Mouse (Mus musculus) hindbrain, embryonic 11.5 days (tissue): ENCODE results near the gene Clstn3. TPM values are rescaled to one million over a fixed set of nuclear protein-coding genes. Genes with fewer than 3 reads are reported as not detected.

Source experiments
- ATAC-seq: fragments of 200-750 bp; cut with Nextera tagmentation; 2 replicates; pipeline ENCODE4 v1.8.0; 2017; ENCODE audit warnings: mild to moderate bottlenecking, moderate TSS enrichment, moderate library complexity; ENCODE audit not compliant: low FRiP score
- DNase-seq: peaks from one replicate; pipeline ENCODE4 v3.0.0-alpha.2; 2015; ENCODE audit warnings: low spot score
- H3K27ac ChIP-seq: fragments of 300-500 bp; sonication (generic); 2 replicates; pipeline ENCODE4 v1.5.1; 2014; ENCODE audit warnings: mild to moderate bottlenecking, low read depth, low read length
- H3K27me3 ChIP-seq: fragments of 300-500 bp; sonication (generic); 2 replicates; pipeline ENCODE4 v1.6.1; 2014; ENCODE audit warnings: mild to moderate bottlenecking, low read length, moderate library complexity, mixed read lengths; ENCODE audit not compliant: control insufficient read depth, insufficient read depth
- H3K36me3 ChIP-seq: fragments of 300-500 bp; sonication (generic); 2 replicates; pipeline ENCODE4 v1.6.1; 2014; ENCODE audit warnings: mild to moderate bottlenecking, low read length, moderate library complexity, mixed read lengths; ENCODE audit not compliant: control insufficient read depth, insufficient read depth
- H3K4me1 ChIP-seq: fragments of 300-500 bp; sonication (generic); replicated peaks from 2 replicates; pipeline ENCODE4 v1.6.1; 2014; ENCODE audit warnings: low read length, mixed read lengths; ENCODE audit not compliant: control insufficient read depth, insufficient read depth
- H3K4me2 ChIP-seq: fragments of 300-500 bp; sonication (generic); replicated peaks from 2 replicates; pipeline ENCODE4 v1.6.1; 2014; ENCODE audit warnings: mild to moderate bottlenecking, low read depth, low read length
- H3K4me3 ChIP-seq: fragments of 300-500 bp; sonication (generic); 2 replicates; pipeline ENCODE4 v1.5.1; 2014; ENCODE audit warnings: low read depth, low read length
- H3K9ac ChIP-seq: fragments of 300-500 bp; sonication (generic); 2 replicates; pipeline ENCODE4 v1.6.1; 2014; ENCODE audit warnings: low read depth, low read length
- H3K9me3 ChIP-seq: fragments of 300-500 bp; sonication (generic); 2 replicates; pipeline ENCODE4 v1.6.1; 2016; ENCODE audit warnings: low read length; ENCODE audit not compliant: control insufficient read depth
- WGBS: fragments of 180-500 bp; shearing (Covaris S2); extraction: QIAGEN DNeasy Blood & Tissue Kit; methylation state at CpG from one replicate; pipeline ENCODE4 v1.1.7; 2014; 5-methylcytosine and 5-hydroxymethylcytosine counted together
- polyA plus RNA-seq: library from polyadenylated mRNA; unstranded; fragments of >200 nt; fragmentation: Nextera tagmentation; extraction: Ambion mirVana; gene quantifications from 2 replicates; pipeline ENCODE4 v1.2.1, GENCODE M21; 2014

Clstn3 gene
- polyA plus RNA-seq, 1 experiment from 2014 or later: 10.2 TPM

DNA sequence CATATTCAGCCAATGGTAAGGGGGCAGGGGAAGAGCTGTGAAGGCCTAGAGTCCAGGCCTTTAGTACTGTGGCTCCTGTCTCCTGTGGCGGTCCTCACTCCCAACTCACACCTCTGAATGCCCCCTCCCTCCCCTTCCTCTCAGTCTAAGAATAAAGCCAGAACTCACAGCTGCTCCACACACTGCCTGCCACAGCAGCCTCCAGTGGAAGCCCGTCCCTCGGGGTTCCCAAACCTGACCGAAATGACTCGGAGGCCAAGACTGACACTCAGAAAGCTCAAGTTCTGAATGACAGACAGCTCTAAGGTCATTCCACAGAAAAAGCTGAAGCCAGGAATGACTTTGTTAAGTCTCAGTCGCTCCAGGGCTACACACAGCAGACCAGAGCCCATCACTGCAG lies 1.1 kb upstream of the Clstn3 start:
- 78% methylated on average over 6 of the region's 6 CpGs for WGBS
- H3K27ac ChIP-seq: no peak overlapping the region
- no peak overlapping the region for H3K9ac ChIP-seq
- H3K9me3 ChIP-seq: no peaks in the 10 kb centered on the region
- no peak overlapping the region; the same call in 1 of the 2 replicates for H3K4me2 ChIP-seq
- H3K4me1 ChIP-seq: no peaks in the 10 kb centered on the region; the same call in 1 of the 2 replicates
- DNase-seq (peak; percentile 11), ATAC-seq (no peak)
- H3K27me3 ChIP-seq: no peaks in the 10 kb centered on the region
- H3K36me3 ChIP-seq: no peaks in the 10 kb centered on the region
- H3K4me3 ChIP-seq: no peak overlapping the region

DNA sequence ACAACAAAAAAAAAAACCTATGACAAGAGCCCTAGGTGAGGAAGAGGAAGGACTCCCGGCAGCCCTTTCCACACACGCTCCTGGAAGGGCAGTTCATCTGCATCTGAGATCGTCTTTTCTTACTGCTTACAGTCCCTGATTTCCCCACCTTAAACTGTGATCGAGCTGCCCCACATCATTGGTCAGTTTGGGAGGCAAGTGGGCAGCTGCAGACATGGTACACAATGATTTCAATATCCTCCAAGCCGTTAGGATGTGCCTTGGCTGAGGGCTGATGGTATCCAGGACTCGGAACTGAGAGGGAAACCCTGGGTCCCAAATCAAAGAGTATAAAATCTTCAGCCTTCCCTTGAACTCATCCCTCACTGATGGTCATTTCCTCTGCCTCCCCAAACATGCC lies 705 bp upstream of the Clstn3 start:
- no peak for DNase-seq
- H3K9ac ChIP-seq: peak overlapping the region; percentile 71

GRCm38 (mm10) chr6:124463881-124464291 lies 708 bp downstream of the Clstn3 start:
- Histone ChIP-seq H3K27me3 (no peaks in the 10 kb centered on the region), H3K36me3 (no peaks in the 10 kb centered on the region), H3K4me2 (peak overlapping the region; percentile 73), H3K9me3 (no peaks in the 10 kb centered on the region), H3K4me3 (peak overlapping the region; percentile 45), H3K9ac (peak overlapping the region; percentile 71), H3K27ac (no peak overlapping the region), H3K4me1 (no peaks in the 10 kb centered on the region; the same call in 1 of the 2 replicates)
- peak; percentile 41 for ATAC-seq
- DNase-seq: no peak
- WGBS: 27% methylated on average over 8 of the region's 8 CpGs

More for the DNA sequence above, 705 bp upstream of the Clstn3 start:
- Histone ChIP-seq H3K4me2 (peak overlapping the region; percentile 73), H3K27ac (no peak overlapping the region), H3K4me3 (peak overlapping the region; percentile 45), H3K9me3 (no peaks in the 10 kb centered on the region), H3K36me3 (no peaks in the 10 kb centered on the region), H3K4me1 (no peaks in the 10 kb centered on the region; the same call in 1 of the 2 replicates), H3K27me3 (no peaks in the 10 kb centered on the region)
- 40% methylated on average over 6 of the region's 6 CpGs for WGBS
- ATAC-seq: no peak

- Histone ChIP-seq H3K4me3 (no peak overlapping the region), H3K4me1 (no peaks in the 10 kb centered on the region), H3K27ac (no peak overlapping the region), H3K36me3 (no peaks in the 10 kb centered on the region), H3K9ac (no peak overlapping the region), H3K27me3 (no peaks in the 10 kb centered on the region), H3K9me3 (no peaks in the 10 kb centered on the region), H3K4me2 (no peak overlapping the region)
- 93% methylated on average over 4 of the region's 4 CpGs for WGBS
- DNase-seq (no peak), ATAC-seq (no peak)
These were observed 5.2 kb downstream of the Clstn3 start for GRCm38 (mm10) chr6:124459388-124459787.

DNA sequence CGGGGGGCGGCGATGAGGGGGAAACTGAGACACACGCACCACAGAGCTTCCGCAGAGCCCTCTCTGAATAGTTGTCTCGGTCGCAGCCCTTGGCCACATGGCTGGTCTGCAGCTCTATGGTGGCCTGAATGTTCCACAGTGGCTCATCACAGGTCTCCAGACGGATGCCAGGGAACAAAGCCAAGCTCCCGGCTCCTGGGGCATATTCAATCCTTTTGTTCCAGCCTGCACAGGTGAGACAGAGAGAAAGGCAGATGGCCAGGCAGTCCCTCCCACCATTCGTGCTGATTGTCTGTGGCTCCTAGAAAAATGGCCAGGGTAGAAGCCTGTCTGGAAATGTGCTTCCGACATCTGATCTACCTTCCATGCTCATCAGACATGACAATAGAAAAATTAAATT lies 6.1 kb downstream of the Clstn3 start:
- Histone ChIP-seq H3K4me3 (no peak overlapping the region), H3K9me3 (no peaks in the 10 kb centered on the region), H3K36me3 (no peaks in the 10 kb centered on the region), H3K4me2 (no peak overlapping the region), H3K27ac (no peak overlapping the region), H3K27me3 (no peaks in the 10 kb centered on the region), H3K9ac (no peak overlapping the region), H3K4me1 (no peaks in the 10 kb centered on the region)
- DNase-seq: no peak
- WGBS: 88% methylated on average over 11 of the region's 11 CpGs
- no peak for ATAC-seq

GRCm38 (mm10) chr6:124457827-124458226 lies 6.8 kb downstream of the Clstn3 start:
- Histone ChIP-seq H3K9me3 (no peaks in the 10 kb centered on the region), H3K4me3 (no peak overlapping the region), H3K9ac (no peak overlapping the region), H3K36me3 (no peaks in the 10 kb centered on the region), H3K4me2 (no peak overlapping the region), H3K27ac (no peak overlapping the region), H3K27me3 (no peaks in the 10 kb centered on the region), H3K4me1 (no peaks in the 10 kb centered on the region)
- DNase-seq (no peak), ATAC-seq (no peak)
- 93% methylated on average over 5 of the region's 5 CpGs for WGBS

GRCm38 (mm10) chr6:124456243-124456642 lies 8.4 kb downstream of the Clstn3 start:
- H3K36me3 ChIP-seq: no peaks in the 10 kb centered on the region
- H3K9ac ChIP-seq: no peak overlapping the region
- no peaks in the 10 kb centered on the region for H3K27me3 ChIP-seq
- H3K4me3 ChIP-seq: no peak overlapping the region
- DNase-seq (no peak), ATAC-seq (no peak)
- no peak overlapping the region for H3K4me2 ChIP-seq
- H3K27ac ChIP-seq: no peak overlapping the region
- H3K9me3 ChIP-seq: no peaks in the 10 kb centered on the region
- H3K4me1 ChIP-seq: no peaks in the 10 kb centered on the region
- WGBS: 92% methylated on average over 5 of the region's 5 CpGs

GRCm38 (mm10) chr6:124453756-124454155 lies 10.8 kb downstream of the Clstn3 start:
- WGBS: 50% methylated on average over 4 of the region's 4 CpGs
- DNase-seq: no peak
- no peak overlapping the region for H3K27ac ChIP-seq
- no peak overlapping the region for H3K4me2 ChIP-seq
- H3K36me3 ChIP-seq: no peaks in the 10 kb centered on the region
- ATAC-seq: 0 out of 2 replicates have a peak, but pooled peaks have one; percentile 38
- H3K4me3 ChIP-seq: no peak overlapping the region
- H3K4me1 ChIP-seq: no peaks in the 10 kb centered on the region
- H3K9me3 ChIP-seq: no peaks in the 10 kb centered on the region
- no peaks in the 10 kb centered on the region for H3K27me3 ChIP-seq
- no peak overlapping the region for H3K9ac ChIP-seq

GRCm38 (mm10) chr6:124451995-124452394 lies 12.6 kb downstream of the Clstn3 start:
- Histone ChIP-seq H3K27ac (no peak overlapping the region), H3K9me3 (no peaks in the 10 kb centered on the region), H3K27me3 (no peaks in the 10 kb centered on the region), H3K4me1 (no peaks in the 10 kb centered on the region), H3K4me2 (no peak overlapping the region), H3K4me3 (no peak overlapping the region), H3K9ac (no peak overlapping the region), H3K36me3 (no peaks in the 10 kb centered on the region)
- WGBS: 78% methylated on average over 3 of the region's 3 CpGs
- ATAC-seq: no peak
- no peak for DNase-seq
